Mouse (Mus musculus) testis, adult 2 months (tissue): ENCODE measurements around the gene Meox1.

Source experiments
- CTCF ChIP-seq: fragments of 200-500 bp; IDR thresholded peaks from 2 replicates; pipeline ENCODE4 v1.5.1; 2012; ENCODE audit warnings: low read depth, mild to moderate bottlenecking, inconsistent platforms, low read length, moderate library complexity; ENCODE audit not compliant: control insufficient read depth, insufficient read depth, insufficient replicate concordance
- POLR2A ChIP-seq: fragments of 200-500 bp; IDR thresholded peaks from 2 replicates; pipeline ENCODE4 v1.6.1; 2012; ENCODE audit warnings: low read depth, mild to moderate bottlenecking, inconsistent platforms, low read length, moderate library complexity; ENCODE audit not compliant: control insufficient read depth

- no peak for TF ChIP-seq POLR2A
- no peak for TF ChIP-seq CTCF
Observed at GRCm38 (mm10) chr11:101931978-101932377, 37.8 kb upstream of the Meox1 start.
